Mouse (Mus musculus) forebrain, postnatal 0 days (tissue): Measurements from ENCODE around the gene T. TPM values are rescaled to one million over a fixed set of nuclear protein-coding genes. Genes with fewer than 3 reads are reported as not detected.

Experiments
- ATAC-seq: fragments of 200-750 bp; cut with Nextera tagmentation; 2 replicates; pipeline ENCODE4 v1.8.0; 2017; ENCODE audit warnings: mild to moderate bottlenecking, moderate library complexity
- DNase-seq: peaks from one replicate; pipeline ENCODE4 v3.0.0-alpha.2; 2015
- H3K27ac ChIP-seq: fragments of 300-500 bp; sonication (generic); 2 replicates; pipeline ENCODE4 v1.5.1; 2014; ENCODE audit warnings: low read depth, mild to moderate bottlenecking, antibody characterized with exemption, low read length, moderate library complexity, mixed read lengths
- H3K27me3 ChIP-seq: fragments of 300-500 bp; sonication (generic); 2 replicates; pipeline ENCODE4 v1.6.1; 2014; ENCODE audit warnings: mild to moderate bottlenecking, low read length, mixed read lengths; ENCODE audit not compliant: insufficient read depth
- H3K36me3 ChIP-seq: fragments of 300-500 bp; sonication (generic); 2 replicates; pipeline ENCODE4 v1.6.1; 2014; ENCODE audit warnings: mild to moderate bottlenecking, moderate library complexity; ENCODE audit not compliant: insufficient read depth
- H3K4me1 ChIP-seq: fragments of 300-500 bp; sonication (generic); 2 replicates; pipeline ENCODE4 v1.6.1; 2014; ENCODE audit warnings: antibody characterized with exemption; ENCODE audit not compliant: insufficient read depth
- H3K4me2 ChIP-seq: fragments of 300-500 bp; sonication (generic); 2 replicates; pipeline ENCODE4 v1.6.1; 2014; ENCODE audit warnings: low read depth, mild to moderate bottlenecking, moderate library complexity
- H3K4me3 ChIP-seq: fragments of 300-500 bp; sonication (generic); 2 replicates; pipeline ENCODE4 v1.5.1; 2014; ENCODE audit warnings: low read depth, low read length, mixed read lengths
- H3K9ac ChIP-seq: fragments of 300-500 bp; sonication (generic); 2 replicates; pipeline ENCODE4 v1.6.1; 2014; ENCODE audit warnings: mild to moderate bottlenecking
- H3K9me3 ChIP-seq: fragments of 300-500 bp; sonication (generic); 2 replicates; pipeline ENCODE4 v1.6.1; 2016; ENCODE audit warnings: low read length
- CTCF ChIP-seq: sonication (generic); IDR thresholded peaks from 2 replicates; pipeline ENCODE4 v1.5.1; 2016; ENCODE audit warnings: antibody characterized with exemption, control low read depth, low read depth
- WGBS: fragments of 180-500 bp; shearing (Covaris S2); extraction: QIAGEN DNeasy Blood & Tissue Kit; methylation state at CpG from one replicate; pipeline ENCODE4 v1.1.7; 2014; 5-methylcytosine and 5-hydroxymethylcytosine counted together
- polyA plus RNA-seq: library from polyadenylated mRNA; unstranded; fragments of >200 nt; fragmentation: Nextera tagmentation; extraction: Ambion mirVana; gene quantifications from 2 replicates; pipeline ENCODE4 v1.2.1, GENCODE M21; 2015
- total RNA-seq: library from RNA; depleted of rRNA; stranded (reverse); fragments of >200 nt; gene quantifications from 2 replicates; pipeline ENCODE4 v1.2.3, GENCODE M21; 2014

T gene
- total and polyA plus RNA-seq, 2 experiments from 2014 or later = 0.17 to 2.1 TPM

DNA sequence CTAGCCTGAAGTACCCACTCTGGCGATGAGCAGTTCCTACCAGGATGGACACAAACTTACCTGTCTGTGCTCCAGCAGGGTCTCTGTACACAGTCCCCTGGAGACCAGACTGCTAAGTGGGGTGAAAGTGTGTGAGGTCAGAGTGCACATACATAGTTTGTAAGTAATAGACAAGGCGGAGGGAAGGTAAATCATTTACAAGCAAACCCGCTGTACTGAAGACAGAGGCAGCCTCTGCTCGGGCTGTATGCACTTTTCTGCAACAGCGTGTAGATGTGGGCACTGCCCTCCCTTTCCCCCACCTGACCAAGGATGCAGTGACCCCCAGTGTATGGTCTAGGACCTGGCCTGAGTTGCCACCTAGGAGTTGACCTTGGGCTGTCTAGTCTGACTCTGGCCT, 20.6 kb upstream of the T start:
- TF ChIP-seq CTCF = no peak
- no peak for DNase-seq
- ATAC-seq = no peak
- Histone ChIP-seq H3K27ac (no peak overlapping the region), H3K4me2 (no peak overlapping the region), H3K27me3 (no peaks in the 10 kb centered on the region; the same call in none of the 2 replicates), H3K9ac (no peak overlapping the region), H3K4me1 (no peaks in the 10 kb centered on the region), H3K4me3 (no peak overlapping the region), H3K9me3 (no peaks in the 10 kb centered on the region), H3K36me3 (no peaks in the 10 kb centered on the region)
- whole genome bisulfite sequencing = 55% methylated on average over 5 of the region's 5 CpGs

DNA sequence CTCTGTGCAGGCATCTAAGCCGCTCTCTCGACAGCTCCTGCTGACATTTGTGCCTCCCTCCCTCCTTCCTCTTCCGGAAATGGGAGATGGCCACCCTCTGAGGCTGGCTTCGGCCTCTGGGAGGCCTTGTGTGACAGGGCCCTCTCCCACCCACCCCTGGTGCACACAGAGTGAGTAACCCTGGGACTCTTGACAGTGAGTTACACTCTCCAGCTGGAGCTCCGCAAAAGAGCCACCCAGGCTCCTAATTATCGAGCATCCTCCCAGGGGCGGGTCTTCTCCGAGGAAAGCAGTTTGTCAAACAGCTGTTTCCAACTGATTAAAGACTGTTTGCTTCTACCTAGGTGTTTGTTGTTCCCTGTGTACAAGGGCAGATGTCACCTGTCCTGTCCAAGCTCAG, 18.7 kb upstream of the T start:
- WGBS = 16% methylated on average over 8 of the region's 8 CpGs
- H3K36me3 ChIP-seq = no peaks in the 10 kb centered on the region
- H3K27ac ChIP-seq = no peak overlapping the region
- no peak for TF ChIP-seq CTCF
- H3K4me3 ChIP-seq = no peak overlapping the region
- no peaks in the 10 kb centered on the region for H3K4me1 ChIP-seq
- no peak overlapping the region for H3K4me2 ChIP-seq
- no peak for DNase-seq
- H3K9me3 ChIP-seq = no peaks in the 10 kb centered on the region
- no peak; the same call in 1 of the 2 replicates for ATAC-seq
- H3K27me3 ChIP-seq = no peaks in the 10 kb centered on the region; the same call in none of the 2 replicates
- no peak overlapping the region for H3K9ac ChIP-seq

DNA sequence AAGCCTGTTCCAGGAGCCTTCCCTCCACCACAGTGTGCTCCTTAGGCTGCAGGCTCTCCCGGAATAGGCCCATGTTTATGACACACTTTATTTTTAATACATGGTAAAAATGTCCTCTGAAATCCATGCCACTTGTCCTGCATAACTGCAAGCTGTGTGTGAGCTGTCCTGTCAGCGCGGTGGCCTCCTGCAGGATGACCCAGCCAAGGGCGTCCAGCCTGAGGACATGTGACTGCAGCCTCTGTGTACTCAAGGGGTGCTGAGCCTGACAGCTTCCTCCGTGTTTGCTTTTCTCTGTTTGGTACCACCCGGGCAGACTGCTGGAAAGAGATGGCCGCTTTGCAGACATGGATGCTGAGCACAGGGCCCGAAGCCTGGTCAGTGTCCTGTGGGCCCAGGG, 17.4 kb upstream of the T start:
- ATAC-seq (no peak), DNase-seq (no peak)
- no peak overlapping the region for H3K4me3 ChIP-seq
- no peaks in the 10 kb centered on the region for H3K36me3 ChIP-seq
- H3K27me3 ChIP-seq = no peaks in the 10 kb centered on the region; the same call in none of the 2 replicates
- H3K4me1 ChIP-seq = no peaks in the 10 kb centered on the region
- no peak overlapping the region for H3K27ac ChIP-seq
- no peak overlapping the region for H3K9ac ChIP-seq
- 73% methylated on average over 8 of the region's 8 CpGs for WGBS
- no peak overlapping the region for H3K4me2 ChIP-seq
- no peaks in the 10 kb centered on the region for H3K9me3 ChIP-seq
- TF ChIP-seq CTCF = no peak

DNA sequence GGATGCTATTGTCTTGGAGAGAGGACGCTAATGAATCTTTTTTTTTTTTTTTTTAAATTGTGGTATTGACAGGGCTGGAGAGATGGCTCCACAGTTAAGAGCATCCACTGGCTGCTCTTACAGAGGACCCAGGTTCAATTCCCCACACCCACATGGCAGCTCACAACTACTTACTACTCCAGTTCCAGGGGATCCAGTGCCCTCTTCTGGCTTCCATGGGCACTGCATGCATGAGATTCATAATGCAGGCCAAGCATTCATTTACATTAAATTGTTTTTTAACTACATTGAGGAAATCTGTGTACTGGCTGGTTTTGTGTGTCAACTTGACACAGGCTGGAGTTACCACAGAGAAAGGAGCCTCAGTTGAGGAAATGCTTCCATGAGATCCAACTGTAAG, 13.5 kb upstream of the T start:
- Histone ChIP-seq H3K9ac (no peak overlapping the region), H3K4me3 (no peak overlapping the region), H3K27ac (no peak overlapping the region), H3K9me3 (no peaks in the 10 kb centered on the region), H3K4me1 (no peaks in the 10 kb centered on the region), H3K4me2 (no peak overlapping the region), H3K27me3 (no peaks in the 10 kb centered on the region), H3K36me3 (no peaks in the 10 kb centered on the region)
- TF ChIP-seq CTCF = peak; percentile 44
- 73% methylated on average over 1 of the region's 1 CpGs for WGBS
- DNase-seq (no peak), ATAC-seq (no peak)

DNA sequence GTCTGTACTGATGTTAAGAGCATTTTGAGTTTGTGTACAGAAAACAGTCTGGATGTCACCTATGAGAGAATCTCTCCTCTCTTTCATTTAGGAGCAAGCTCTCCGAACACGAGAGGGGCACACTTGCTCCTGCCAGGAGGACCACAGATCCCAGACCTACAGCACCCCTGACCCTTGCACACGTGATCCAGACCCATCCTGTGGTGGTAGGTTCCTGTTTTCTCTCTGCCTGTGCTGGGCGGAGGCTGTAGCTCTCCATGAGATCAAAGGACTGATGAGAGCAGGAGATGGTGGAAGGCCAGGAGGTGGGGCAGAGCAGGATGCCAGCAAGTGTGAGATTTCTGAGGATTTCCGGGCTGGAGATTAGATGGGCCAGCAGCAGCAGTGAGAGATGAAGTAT, 12.7 kb upstream of the T start:
- WGBS = 58% methylated on average over 5 of the region's 5 CpGs

DNA sequence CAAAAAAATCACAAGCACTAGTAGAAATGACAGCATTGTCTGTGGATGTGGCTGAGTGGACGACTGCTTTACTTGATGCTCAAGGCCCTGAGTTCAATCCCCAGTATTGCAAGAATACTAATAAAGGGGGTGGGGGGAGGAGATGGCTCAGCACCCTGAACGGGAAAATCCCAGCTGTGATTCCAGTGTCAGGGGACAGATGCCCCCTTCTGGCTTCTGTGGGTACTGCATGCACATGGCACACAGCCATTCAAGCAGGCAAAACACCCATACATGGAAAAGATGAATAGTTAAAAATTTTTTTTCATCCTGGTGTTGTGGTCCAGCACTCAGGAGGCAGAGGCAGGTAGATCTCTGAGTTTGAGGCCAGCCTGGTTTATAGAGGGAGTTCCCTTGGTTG, 10.9 kb upstream of the T start:
- Histone ChIP-seq H3K36me3 (no peaks in the 10 kb centered on the region), H3K27ac (no peak overlapping the region), H3K4me3 (no peak overlapping the region), H3K27me3 (peaks cover 7% of the 10 kb centered on the region), H3K4me1 (no peaks in the 10 kb centered on the region), H3K9me3 (no peaks in the 10 kb centered on the region), H3K9ac (no peak overlapping the region), H3K4me2 (no peak overlapping the region)
- ATAC-seq = no peak
- DNase-seq = no peak
- peak; percentile 67 for TF ChIP-seq CTCF
- WGBS = 43% methylated on average over 2 of the region's 2 CpGs

More for the DNA sequence above, 12.7 kb upstream of the T start:
- Histone ChIP-seq H3K4me3 (no peak overlapping the region), H3K27ac (no peak overlapping the region), H3K9ac (no peak overlapping the region), H3K4me1 (no peaks in the 10 kb centered on the region), H3K36me3 (no peaks in the 10 kb centered on the region), H3K27me3 (no peaks in the 10 kb centered on the region), H3K4me2 (no peak overlapping the region), H3K9me3 (no peaks in the 10 kb centered on the region)
- ATAC-seq (no peak), DNase-seq (no peak)
- TF ChIP-seq CTCF = no peak

DNA sequence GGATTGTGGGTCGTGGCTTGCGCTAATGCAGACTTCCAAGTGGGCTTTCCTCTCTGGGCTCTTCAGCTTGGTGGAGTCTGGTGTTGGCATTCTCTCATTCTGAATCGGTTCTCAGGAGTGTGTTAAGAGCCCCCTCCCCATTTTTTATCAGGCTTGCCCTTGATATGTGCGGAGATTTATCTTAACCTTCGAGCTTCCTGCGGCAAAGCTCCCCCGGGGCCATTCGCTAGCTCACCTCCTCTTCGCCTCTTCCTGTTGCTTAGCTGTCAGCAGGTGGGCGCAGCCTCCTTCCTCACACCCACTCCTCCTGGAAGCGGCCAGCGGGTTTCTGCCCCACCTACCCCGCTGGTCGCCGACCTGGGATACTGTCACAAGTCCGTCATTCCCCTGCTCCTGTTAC, 4.8 kb upstream of the T start:
- Histone ChIP-seq H3K9me3 (no peaks in the 10 kb centered on the region), H3K4me1 (0 out of 2 replicates have a peak, but pooled peaks cover 8% of the 10 kb centered on the region), H3K27ac (no peak overlapping the region), H3K9ac (no peak overlapping the region), H3K36me3 (no peaks in the 10 kb centered on the region), H3K4me2 (no peak overlapping the region), H3K27me3 (peaks cover 66% of the 10 kb centered on the region), H3K4me3 (no peak overlapping the region)
- no peak for DNase-seq
- no peak for ATAC-seq
- no peak for TF ChIP-seq CTCF
- WGBS = 2% methylated on average over 16 of the region's 16 CpGs

- no peak for ATAC-seq
These were observed 4.3 kb upstream of the T start for GRCm38 (mm10) chr17:8429896-8430295.

More at GRCm38 (mm10) chr17:8429896-8430295, 4.3 kb upstream of the T start:
- DNase-seq = no peak
- Histone ChIP-seq H3K27me3 (peaks cover 70% of the 10 kb centered on the region), H3K4me3 (no peak overlapping the region), H3K36me3 (no peaks in the 10 kb centered on the region), H3K4me1 (0 out of 2 replicates have a peak, but pooled peaks cover 8% of the 10 kb centered on the region), H3K27ac (no peak overlapping the region), H3K9me3 (no peaks in the 10 kb centered on the region), H3K4me2 (no peak overlapping the region), H3K9ac (no peak overlapping the region)
- WGBS = 2% methylated on average over 5 of the region's 5 CpGs
- TF ChIP-seq CTCF = no peak
